Mouse (Mus musculus): ENCODE results near the gene Prmt7.

Prmt7 gene

GRCm38 (mm10) chr8:106292484-106293396 lies 82.0 kb downstream of the Prmt7 start:
- no peak for DNase-seq

GRCm38 (mm10) chr8:106298261-106298660 lies 87.5 kb downstream of the Prmt7 start:
- DNase-seq = no peak

- no peak for DNase-seq
These were observed 88.1 kb downstream of the Prmt7 start for GRCm38 (mm10) chr8:106298846-106299245.

GRCm38 (mm10) chr8:106299686-106300085 lies 89.0 kb downstream of the Prmt7 start:
- no peak for DNase-seq

DNA sequence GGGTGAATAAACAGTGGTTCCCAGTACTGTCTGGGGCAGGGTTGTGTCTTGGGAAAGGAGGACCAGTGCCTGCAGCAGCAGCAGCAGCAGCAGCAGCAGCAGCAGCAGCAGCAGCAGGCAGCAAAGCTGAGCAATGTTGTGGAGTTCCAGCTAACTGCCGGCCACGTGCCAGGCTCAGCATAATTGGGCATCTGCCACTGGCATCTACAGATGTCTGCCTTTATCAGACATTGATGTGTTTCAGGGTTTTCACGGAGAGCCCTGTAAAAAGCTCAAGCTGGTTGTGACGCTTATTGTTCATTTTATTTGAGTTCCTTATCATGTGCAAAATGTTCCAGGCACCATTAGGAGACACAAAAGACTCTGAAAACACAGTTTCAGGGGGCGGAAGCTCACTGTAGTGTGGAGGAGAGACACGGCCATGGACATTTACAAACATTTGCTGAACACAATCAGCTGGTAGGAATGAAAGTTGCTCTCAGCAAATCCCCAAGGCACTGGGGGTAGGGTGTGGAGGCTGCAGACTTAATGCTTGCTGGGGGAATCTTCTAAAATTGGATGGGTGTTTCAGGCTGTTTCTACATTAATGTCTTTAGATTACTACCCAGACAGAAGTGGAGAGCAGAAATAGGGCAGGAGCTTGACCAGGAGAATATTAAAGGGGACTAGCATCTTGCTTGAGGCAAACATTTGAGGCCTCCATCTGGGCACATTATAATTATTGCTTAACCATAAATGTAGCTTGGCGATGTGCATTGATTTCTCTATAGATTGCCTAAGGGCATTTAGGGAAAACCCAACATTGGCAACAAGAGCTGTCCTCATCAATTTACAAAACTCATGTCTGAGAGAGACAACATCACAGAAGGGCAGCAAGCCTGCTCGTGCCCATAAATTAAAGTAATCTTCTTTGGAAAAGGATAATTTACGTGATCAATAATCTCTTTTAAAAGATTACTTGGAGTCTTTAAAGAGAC lies 90.3 kb downstream of the Prmt7 start:
- DNase-seq = peak; percentile 63

Measured in right cerebral cortex, postnatal 14 days (tissue).